ENCODE assay signal across 8 mouse cellular contexts in the genomic region with DNA sequence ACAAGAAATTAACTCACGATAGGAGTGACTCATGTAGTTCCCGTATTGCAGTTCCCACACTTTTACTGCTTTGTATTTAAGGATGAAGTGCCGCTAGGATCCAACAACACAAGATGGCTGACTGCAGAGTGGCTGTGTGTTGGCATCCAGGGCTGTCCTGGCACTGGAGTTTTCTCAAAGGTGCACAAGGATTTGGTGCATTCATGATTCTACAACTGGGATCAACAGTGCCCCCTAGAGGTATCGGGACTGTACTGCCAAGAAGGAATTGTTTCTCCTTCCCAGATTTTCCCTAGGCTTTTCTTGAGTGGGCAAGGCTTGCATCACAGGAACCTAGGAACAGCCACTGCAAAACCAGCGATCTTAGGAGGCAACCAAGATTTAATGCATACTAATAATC.
A peak's percentile ranks its signal among the peaks of the same experiment; 100 is the strongest.
DNase-seq lines count a peak whose midpoint lies in the region; ATAC-seq and TF ChIP-seq lines count a peak whose summit lies in the region.

No protein-coding gene starts in this region.

- H3K36me3 ChIP-seq in neural tube, embryonic 15.5 days: no peaks in the 10 kb centered on the region
- H3K36me3 ChIP-seq in liver, postnatal 0 days (replicated peaks; ENCODE audit: insufficient read depth, low read length): no peaks in the 10 kb centered on the region

- no peak overlapping the region for H3K4me2 ChIP-seq in neural tube, embryonic 15.5 days
- H3K4me2 ChIP-seq in liver, postnatal 0 days (ENCODE audit: low read depth, low read length): no peak overlapping the region

- DNase-seq in CD4-positive, CD25-positive, alpha-beta regulatory T cell, adult 2 months (ENCODE audit: low read depth, low spot score): peak; percentile 19
- peak; percentile 49 for DNase-seq in neural tube, embryonic 10.5 days (ENCODE audit: extremely low spot score, low spot score)
- peak; percentile 77 for DNase-seq in embryo, embryonic 10 days (ENCODE audit: low spot score)
- peak; percentile 38 for DNase-seq in kidney, postnatal 14 days
- peak; percentile 23 for DNase-seq in liver, postnatal 0 days
- DNase-seq in testis, postnatal 10 days (ENCODE audit: low spot score): peak; percentile 50

- H3K9ac ChIP-seq in neural tube, embryonic 15.5 days (replicated peaks): no peak overlapping the region
- H3K9ac ChIP-seq in liver, postnatal 0 days (replicated peaks): no peak overlapping the region

- no peaks in the 10 kb centered on the region for H3K9me3 ChIP-seq in neural tube, embryonic 15.5 days (replicated peaks)
- no peaks in the 10 kb centered on the region for H3K9me3 ChIP-seq in liver, postnatal 0 days (ENCODE audit: low read length)

- WGBS in neural tube, embryonic 15.5 days: 62% methylated on average over 5 of the region's 5 CpGs
- WGBS in liver, postnatal 0 days (ENCODE audit: insufficient replicate concordance): 47% methylated on average over 5 of the region's 5 CpGs

- H3K27me3 ChIP-seq in neural tube, embryonic 15.5 days (replicated peaks): no peaks in the 10 kb centered on the region
- no peaks in the 10 kb centered on the region for H3K27me3 ChIP-seq in liver, postnatal 0 days (ENCODE audit: insufficient read depth, low read length)

- no peaks in the 10 kb centered on the region for H3K4me1 ChIP-seq in neural tube, embryonic 15.5 days
- H3K4me1 ChIP-seq in liver, postnatal 0 days (ENCODE audit: insufficient read depth): no peaks in the 10 kb centered on the region

- ATAC-seq in CD4-positive, CD25-positive, alpha-beta regulatory T cell, adult 4 months: no peak
- no peak for ATAC-seq in neural tube, embryonic 15.5 days (ENCODE audit: low FRiP score)
- no peak for ATAC-seq in liver, postnatal 0 days

- no peak for TF ChIP-seq EP300 in liver, postnatal 0 days (IDR thresholded peaks at IDR 0.05; ENCODE audit: low read depth)

- H3K27ac ChIP-seq in neural tube, embryonic 15.5 days (replicated peaks): no peak overlapping the region
- H3K27ac ChIP-seq in liver, postnatal 0 days (ENCODE audit: low read depth): no peak overlapping the region

- TF ChIP-seq CTCF in liver, postnatal 0 days (IDR thresholded peaks at IDR 0.05; ENCODE audit: low read depth): peak; percentile 70

- no peak overlapping the region for H3K4me3 ChIP-seq in neural tube, embryonic 15.5 days (replicated peaks)
- no peak overlapping the region for H3K4me3 ChIP-seq in liver, postnatal 0 days (ENCODE audit: low read depth, low read length)

Comparison
In these comparisons a context has a peak if more than half of its experiments do, and no peak if none do; other contexts are left out.
1. DNase-seq: peak in every context shown above with its lines; median percentile 77 in embryo, embryonic 10 days; 50 in testis, postnatal 10 days; 49 in neural tube, embryonic 10.5 days; 38 in kidney, postnatal 14 days; 23 in liver, postnatal 0 days; 19 in CD4-positive, CD25-positive, alpha-beta regulatory T cell, adult 2 months.